Mouse (Mus musculus) frontal cortex, postnatal 36 days (tissue): ENCODE data around the gene Lrwd1.
"Not testable (repeated sequence)": the region's sequence is repeated elsewhere in the genome, so short reads cannot be mapped to it uniquely, and the experiment has no call there.

Source experiments
- DNase-seq, 2 experiments: peaks; one replicate each; pipeline ENCODE4 v3.0.0; 2022; ENCODE audit warnings: low spot score in 2 of 2

Gene Lrwd1

DNA sequence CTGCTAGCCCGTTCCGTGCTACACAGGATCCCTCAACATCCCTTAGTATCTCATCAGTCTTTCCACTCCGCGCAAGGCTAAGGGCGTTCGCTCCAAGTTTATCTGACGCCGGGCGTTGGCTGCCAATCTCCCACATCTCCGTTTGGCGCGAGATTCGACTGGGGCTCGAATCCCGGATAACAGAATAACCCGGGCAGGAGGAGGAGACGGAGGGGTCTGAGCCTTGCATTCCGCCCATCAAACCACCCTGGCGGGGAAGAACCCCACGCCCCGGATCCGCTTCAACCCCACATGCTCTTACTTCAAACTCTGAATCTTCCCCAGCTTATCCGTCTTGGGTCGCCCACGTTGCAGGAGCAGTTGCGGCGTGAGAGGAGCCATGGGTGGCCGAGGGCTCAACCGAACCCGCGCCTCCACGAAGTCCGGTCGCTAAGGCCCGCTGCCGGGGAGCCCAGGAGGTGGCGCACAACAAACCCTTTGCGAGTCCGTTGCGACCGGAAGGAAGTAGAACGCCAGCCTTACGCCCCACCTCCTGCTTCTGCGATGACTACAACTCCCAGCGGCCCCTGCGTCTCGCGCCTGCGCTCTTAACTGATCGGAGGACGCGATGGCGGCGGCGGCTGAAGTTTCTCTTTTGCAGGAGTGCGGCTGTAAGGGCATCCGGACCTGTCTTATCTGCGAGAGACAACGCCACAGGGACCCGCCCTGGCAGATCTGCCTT, at the start of gene Lrwd1, which contains the start of gene Alkbh4:
Gene Lrwd1 (minus strand): TSS at position 504 of the 721 bp plus-strand sequence.
Gene Alkbh4 (plus strand): TSS at position 576 of the 721 bp plus-strand sequence.
- DNase-seq: peak; percentile 94 to 97

GRCm38 (mm10) chr5:136183766-136184165, 47.9 kb upstream of the Lrwd1 start:
- no peak for DNase-seq

DNA sequence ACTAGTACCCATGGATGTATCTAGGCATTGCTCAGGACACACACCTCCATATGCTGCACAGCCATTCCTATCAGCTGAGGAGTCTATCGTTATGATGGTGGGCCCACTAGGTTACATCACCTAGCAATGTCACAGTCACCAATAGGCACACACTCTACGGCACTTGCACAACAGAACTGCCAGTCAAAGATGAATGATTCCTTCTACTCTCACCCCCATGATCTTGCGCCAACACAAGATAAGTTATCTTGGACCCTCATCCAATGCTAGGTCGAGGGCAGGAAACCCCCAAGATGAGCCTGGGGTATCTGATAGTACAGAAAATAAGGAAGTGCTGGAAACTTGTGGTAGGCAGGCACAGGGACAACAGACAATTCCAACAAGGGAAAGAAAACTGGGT, 47.0 kb upstream of the Lrwd1 start:
- DNase-seq: no peak

DNA sequence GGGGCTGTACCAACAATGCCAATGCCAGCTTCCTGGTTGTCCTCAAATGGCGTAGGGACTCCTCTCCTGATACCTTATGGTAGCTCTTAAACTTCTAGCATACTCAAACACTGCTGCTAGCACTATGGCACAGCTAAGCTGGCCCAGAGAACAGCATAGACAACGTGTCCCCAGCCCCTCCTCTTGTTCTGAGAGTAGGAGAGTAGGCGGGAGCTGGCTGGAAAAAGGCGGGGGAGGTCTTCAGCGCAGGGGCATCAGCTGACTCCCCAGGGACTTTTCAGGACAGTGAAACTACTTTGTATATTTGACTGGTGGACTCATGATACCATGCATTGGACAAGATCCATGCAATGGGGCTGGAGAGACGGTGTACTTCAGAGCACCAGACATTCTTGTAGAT, 46.2 kb upstream of the Lrwd1 start:
- peak; percentile 49 to 56 for DNase-seq

GRCm38 (mm10) chr5:136181197-136181596, 45.3 kb upstream of the Lrwd1 start:
- no peak for DNase-seq

DNA sequence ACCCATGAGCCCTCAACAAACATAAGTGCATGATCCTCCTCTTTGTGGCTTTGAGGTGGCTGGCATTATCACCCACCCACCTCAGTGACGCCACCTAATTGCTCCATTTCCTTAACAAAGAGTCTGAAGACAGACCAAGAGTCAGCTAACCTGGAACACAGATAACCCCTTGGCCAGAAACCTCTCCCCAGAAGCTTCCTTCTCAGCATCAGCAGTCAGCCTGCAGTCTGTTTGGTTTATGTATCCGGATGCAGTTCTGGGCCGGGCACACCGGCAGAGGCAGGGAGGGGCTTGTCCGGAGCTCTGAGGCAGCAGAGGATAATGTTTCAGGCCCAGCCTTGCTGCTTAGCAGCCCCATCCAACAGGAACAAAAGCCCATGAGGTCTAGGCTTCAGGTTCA, 43.7 kb upstream of the Lrwd1 start:
- DNase-seq: no peak

DNA sequence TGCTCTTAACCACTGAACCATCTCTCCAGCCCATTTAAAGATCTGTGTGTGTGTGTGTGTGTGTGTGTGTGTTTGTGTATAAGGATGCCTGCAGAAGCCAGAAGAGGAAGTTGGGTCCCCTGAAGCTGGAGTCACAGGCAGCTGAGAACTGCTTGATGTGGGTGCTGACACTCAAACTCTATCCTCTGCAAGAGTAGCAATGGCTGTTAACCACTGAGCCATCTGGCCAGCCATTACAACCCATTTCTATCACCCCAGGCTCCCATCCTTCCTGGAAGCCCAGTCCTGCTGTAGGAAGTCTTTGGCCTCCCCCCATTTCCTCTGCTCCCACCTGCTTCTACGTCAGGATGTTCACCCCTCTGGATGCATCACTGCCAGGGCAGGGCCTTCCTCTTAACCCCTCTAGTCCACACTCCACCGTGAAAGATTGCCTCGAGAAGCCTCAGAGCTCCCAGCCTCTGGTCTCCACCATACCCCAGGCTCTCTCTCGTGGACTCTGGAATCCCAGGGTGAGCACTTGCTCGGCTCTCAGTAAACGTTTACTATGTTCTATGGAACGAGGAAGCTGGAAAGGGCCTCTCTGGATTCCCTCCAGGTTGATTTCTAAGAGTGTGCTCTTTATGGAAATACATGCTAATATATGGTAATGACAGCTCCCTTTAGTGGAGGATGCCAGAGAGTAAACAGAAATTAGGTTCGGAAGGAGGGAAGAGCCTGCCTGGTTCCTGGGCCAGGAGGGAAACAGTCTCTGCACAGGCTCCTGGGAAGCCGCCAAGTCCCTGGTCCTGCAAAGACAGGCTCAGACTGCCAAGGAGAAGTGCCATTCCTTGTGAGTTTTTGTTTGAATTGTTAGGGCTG, 38.0 kb upstream of the Lrwd1 start:
- peak; percentile 52 to 66 for DNase-seq

- no peak for DNase-seq
Observed at GRCm38 (mm10) chr5:136172939-136173338, 37.1 kb upstream of the Lrwd1 start.

GRCm38 (mm10) chr5:136171363-136172341, 35.8 kb upstream of the Lrwd1 start:
- DNase-seq: peak in 1 of 2 experiments; percentile 16

GRCm38 (mm10) chr5:136170512-136171362, 34.9 kb upstream of the Lrwd1 start, which contains the start of gene Orai2:
Orai2 (minus strand) TSS chr5:136170713.
- DNase-seq: peak; percentile 85 to 88

GRCm38 (mm10) chr5:136169626-136170511, 34.0 kb upstream of the Lrwd1 start:
- peak; percentile 53 to 57 for DNase-seq

DNA sequence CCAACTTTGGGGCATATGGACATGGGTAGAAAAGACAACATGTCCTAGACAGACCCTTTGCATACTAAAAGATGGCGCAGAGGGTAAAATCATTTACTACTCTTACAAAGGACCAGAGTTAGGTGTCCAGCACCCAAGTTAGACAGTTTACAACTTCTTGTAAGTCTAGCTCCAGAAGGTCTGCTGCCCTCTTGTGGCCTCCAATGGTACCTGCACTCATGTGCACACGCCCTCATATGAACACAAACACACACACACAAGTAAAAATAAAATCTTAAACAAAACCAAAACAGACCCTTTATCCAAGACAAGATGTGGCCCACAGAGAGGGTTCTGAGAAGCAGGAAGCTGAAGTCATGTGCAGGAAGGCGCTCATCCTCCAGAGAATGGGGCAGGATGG, 32.2 kb upstream of the Lrwd1 start:
- no peak for DNase-seq

DNA sequence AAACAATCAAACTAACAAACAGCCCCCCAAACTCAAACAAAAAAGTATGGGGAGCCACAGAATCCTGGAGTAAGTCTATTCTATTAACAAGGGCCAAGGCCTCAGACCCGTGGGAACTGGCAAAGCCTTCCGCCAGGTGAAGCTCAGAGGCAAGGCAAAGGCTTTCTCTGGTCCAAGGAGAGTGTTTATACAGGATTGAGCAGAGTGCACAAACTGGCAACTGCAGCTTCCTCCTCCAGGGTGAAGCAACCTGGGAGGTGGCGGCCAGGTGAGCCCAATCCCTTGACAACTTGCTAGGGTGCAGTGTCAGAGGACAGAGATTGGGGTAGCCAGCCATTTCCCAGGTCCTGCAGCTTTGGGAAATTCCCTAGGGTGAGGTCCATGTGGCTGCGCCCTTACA, 31.4 kb upstream of the Lrwd1 start:
- DNase-seq: no peak

DNA sequence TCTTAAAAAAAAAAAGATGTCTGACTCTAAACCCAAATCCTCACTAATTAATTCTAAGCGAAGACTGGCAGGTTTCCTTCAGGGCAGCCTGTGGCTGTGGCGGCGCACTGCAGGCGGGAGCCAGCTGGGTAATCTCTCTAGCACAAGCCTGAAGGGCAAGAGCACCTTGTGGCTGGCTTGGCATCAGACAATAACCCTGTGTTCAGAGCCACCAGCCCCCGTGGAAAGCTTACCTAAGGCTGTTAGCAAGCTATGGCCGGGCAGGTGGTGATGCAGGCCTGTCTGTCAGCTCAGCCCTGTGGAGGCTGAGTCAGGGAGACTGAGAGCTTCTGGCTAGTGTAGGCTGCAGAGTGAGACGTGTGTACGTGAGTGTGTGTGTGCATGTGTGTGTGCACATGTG, 29.4 kb upstream of the Lrwd1 start:
- no peak for DNase-seq

DNA sequence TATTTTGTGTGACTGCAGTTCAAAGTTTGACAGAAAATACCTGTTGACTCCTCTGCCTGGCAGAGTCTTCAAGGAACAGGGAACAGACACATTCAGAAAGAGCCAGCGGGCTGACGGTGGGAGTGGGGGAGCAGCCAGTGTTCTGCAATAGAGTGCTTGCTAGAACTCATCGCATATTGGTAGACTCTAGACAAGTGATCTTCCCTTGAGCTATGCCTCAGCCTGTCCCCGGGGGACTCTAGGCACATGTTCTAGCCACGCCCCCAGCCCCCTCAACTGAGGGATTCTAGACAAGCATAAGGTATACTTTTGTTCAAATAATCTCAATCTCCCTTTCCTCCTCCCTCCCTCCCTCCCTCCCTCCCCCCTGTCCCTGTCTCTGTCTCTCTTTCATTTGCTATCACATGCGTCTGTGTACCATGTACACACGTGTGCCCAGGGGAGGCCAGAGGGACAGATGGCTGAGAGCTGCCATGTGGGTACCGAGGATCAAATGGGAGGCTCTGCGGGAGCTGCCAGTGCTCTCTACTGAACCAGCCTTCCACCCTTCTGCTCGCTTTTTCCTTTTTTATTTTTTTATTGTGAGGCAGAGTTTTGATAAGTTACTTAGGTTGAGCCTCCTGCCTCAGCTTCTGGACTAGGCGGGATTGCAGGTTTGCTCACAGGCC, 28.1 kb upstream of the Lrwd1 start:
- DNase-seq: no peak

DNA sequence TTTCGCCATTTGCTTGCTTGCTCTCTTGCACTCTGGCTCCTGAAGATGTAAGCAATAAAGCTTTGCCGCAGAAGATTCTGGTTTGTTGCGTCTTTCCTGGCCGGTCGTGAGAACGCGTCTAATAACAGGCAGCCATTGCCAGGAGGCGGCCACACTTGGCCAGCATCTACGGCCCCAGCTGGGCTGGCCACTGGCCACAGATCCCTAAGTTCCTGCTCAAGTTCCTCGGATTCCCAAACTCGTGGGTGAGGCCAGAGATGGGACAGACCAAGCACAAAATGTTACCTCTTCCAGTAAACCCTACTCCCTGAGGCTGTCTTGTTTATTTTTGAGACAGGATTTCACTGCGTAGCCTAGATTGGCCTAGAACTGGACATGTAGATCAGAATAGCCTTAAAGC, 24.2 kb upstream of the Lrwd1 start:
- DNase-seq: not testable (repeated sequence)

DNA sequence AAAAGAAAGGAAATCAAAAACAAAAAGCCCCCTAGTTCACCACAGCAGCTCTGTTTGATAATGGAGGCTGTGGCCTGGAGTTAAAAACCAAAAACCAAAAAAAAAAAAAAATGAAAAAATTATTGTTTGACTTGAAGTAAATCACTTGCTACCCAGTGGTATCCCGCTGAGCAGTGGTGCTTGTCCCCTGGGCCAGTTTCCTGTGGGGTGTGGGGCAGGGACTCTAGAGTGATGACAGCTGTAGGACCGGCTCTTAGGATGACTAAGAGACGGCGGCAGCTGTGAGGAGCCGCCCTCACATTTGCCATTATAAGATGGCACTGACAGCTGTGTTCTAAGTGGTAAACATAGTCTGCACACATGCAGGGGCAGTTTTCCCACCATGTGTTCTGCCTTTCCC, 19.5 kb upstream of the Lrwd1 start:
- no peak for DNase-seq

DNA sequence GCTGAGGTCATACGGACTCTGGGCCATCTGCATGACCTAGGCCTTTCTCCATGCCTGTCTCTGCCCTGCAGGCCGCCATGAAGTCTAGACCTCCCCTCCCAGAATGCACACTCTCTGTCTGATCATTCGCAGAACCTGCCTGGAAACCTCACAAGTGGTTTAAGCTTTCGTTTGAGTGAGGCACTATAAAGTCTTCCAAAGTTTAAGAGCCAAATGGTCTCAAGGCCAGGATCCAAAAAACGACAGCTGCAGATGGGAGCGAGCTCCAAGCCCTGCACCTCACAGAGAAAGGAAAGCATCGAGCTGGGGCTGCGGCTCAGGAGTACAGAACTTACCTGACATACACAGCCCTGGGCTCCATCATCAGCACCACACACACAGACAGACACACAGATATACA, 16.5 kb upstream of the Lrwd1 start:
- DNase-seq: no peak

DNA sequence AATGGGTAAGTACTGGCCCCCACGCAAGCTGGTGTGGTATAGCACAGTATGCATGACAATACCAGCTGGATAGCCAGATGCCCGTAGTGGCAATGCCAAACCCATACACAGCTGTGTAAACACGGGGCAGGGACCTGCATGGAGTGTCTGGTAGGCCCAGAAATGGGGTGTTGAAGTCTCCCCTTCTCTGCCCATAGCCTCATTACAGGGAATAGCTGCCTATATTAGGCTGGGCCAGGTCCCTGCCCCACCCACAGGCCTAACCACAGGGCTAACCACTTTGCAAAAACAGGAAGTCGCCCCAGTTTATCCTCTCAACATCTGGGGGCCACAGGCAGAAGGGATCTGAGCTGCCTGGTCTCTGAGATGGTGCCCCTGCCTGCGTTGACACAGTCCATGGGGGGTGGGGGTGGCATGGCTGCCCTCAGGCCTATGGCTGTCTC, 13.3 kb upstream of the Lrwd1 start:
- DNase-seq: not testable (repeated sequence)
